Mouse (Mus musculus): ENCODE data around the gene Gm42791.

Gene Gm42791

DNA sequence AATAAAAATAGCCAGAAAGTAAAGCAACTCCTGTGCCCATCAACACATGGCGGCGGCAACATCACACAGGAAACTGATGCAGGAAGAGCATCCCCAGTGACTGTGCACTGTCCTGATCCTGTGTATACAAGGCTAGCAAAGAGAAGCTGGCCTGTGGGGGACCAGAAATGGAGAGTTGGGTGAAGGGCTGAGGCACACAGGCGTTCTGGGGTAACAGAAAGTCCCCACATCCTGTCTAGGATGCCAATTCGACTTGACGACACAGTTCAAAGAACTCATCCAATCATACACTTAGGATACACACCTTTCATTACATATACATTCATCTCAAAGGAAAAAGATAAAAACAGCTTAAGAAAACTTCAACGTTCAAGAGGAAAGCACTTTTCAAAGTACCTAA, 106.9 kb downstream of the Gm42791 start:
- DNase-seq (ENCODE audit: low read depth in 1 of 2, low spot score in 2 of 2) = no peak

DNA sequence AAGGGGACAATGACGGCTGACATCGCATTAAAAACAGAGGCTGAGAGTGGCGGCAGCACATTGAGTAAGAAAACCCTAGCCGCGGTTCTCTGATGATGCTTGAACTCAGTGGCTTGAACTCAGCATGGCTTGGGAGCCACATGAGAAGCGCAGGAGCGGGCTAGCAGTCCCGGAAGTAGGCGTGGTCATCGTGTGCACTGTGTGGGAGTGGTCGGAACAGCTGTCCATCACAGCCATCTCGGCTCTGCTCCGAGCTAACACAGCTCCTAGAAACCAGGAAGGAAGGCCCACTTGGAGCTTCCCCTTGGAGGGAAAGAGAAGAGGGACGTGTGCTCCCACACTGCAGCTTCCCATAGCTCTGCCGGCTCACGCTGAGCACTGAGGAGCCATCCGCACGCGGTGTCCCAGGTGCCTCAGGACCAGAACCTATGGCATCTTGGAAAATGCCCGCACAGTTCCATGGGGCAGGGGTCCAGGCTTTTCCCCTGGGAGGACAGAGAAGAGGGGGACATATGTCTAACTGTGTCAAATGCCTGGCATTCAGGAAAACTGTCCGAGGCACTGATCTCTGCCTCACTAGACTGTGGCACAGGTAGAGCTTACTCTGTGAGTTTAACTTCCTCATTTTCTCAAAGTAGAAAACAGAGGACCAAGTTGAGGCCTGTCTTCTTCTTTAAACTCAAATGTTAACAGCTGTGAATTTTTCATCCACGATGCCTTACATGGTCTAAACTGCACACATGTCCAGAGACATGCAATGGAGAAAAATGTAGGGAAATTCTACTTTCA, 108.9 kb downstream of the Gm42791 start:
- DNase-seq (ENCODE audit: low read depth in 1 of 2, low spot score in 2 of 2) = no peak

DNA sequence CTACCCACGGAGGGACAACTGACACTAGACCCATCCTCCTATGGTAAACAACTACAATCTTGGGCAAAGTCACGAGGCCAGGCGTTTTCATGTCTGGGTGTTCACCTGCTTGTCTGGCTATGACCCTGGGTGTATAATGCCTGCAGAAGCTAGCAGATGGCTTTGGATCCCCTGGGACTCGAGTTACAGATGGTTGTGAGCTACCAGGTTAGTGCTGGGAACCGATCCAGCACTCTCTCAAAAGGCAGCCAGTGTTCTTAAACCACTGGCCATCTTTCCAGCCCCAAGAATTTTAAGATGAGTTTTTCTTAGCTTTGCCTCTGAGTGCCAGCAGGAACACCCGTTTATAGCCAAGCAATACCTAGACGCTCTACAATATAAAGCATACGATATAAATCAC, 111.3 kb downstream of the Gm42791 start:
- no peak for DNase-seq (ENCODE audit: low read depth in 1 of 2, low spot score in 2 of 2)

DNA sequence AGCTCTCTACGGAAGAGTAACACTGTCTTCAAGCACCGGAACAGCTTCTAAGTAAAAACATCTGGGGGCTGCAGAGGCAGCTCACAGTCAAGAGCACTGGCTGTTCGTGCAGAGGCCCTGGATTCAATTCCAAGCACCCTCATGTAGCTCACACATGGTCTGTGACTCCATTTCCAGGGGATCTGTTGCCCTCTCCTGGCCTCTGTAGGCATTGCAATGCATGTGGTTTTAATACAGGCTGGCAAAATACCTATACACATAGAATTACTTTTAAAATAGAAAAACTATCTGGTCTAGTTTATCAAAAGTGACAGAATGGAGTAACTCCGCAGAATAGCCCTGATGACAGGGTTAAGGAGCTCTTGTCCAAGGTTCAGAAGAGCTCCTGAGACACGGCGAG, 115.7 kb downstream of the Gm42791 start:
- no peak for DNase-seq (ENCODE audit: low read depth in 1 of 2, low spot score in 2 of 2)

DNA sequence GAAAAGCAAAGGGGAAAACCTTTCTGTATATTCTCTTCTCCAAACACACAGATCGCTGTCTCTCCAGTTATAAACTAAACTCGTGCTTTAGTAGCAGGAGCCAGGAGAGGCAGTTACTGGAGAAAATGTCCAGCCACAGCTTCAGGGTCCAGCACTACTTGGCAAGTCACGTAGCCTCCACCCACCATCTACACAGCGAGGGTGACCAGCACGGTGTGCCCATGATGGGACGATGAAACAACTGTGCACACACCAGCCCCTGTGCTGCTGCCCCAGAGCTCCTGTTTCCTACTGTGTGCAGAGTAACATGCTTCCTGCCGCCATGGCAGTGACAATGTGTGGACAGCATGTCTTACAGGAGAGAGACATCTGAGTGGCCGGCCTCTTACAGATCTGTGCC, 121.8 kb downstream of the Gm42791 start:
- DNase-seq (ENCODE audit: low read depth in 1 of 2, low spot score in 2 of 2) = no peak

DNA sequence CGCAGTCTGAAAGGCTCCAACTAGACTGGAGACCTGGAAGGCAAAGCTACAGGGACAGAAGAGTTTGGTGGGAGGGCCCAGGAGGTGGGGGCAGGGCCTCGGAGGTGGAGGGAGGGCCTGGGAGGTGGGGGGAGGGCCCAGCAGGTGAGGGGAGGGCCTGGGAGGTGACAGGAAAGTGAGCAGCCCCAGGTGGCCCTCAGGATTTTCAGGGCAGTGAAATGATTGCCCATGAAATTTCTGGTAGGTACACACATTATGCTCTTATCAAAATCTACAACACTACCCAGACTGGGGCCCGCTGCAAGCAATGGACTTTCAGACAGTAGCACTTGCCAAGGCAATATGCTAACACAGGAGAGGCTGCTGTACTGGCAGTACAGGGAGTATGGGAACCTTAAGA, 125.4 kb downstream of the Gm42791 start:
- DNase-seq (ENCODE audit: low read depth in 1 of 2, low spot score in 2 of 2) = no peak

DNA sequence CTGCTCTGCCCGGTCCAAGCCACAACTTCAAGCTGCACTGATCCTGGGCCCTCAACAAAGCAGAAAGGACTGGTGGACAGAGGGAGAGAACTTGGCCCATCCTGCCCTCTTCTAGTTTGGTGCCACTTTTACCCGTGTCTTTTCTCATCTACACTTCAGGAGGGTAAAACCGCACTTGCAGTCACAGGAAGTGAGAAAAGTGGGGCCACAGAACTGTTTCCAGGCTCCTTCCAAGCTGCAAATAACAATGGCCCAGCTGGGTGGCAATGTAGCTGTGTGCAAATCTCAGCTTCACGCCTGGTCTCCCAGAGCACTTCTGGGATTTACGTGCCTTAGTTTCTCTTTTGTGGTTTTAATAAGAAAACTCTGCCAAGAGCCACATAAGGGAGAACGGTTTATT, 127.2 kb downstream of the Gm42791 start:
- no peak for DNase-seq (ENCODE audit: low read depth in 1 of 2, low spot score in 2 of 2)

DNA sequence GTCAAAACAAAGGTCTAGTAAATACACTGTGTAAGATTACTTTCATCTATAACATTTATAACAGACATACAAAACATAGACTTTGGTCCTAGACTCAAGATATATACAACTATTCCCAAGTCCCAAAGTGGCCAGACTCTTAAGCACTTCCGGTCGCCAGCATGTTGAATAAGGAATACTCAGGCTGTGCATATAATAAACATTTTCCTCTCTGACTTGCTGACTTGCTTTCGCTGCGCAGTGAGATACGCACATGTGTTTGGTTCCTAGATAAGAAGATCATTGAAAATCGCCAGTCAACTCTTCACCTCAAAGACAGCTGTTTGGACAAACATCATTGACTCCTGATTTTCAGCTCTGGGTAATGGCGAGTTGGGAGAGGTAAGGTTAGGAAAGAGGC, 127.8 kb downstream of the Gm42791 start:
- DNase-seq (ENCODE audit: low read depth in 1 of 2, low spot score in 2 of 2) = no peak

DNA sequence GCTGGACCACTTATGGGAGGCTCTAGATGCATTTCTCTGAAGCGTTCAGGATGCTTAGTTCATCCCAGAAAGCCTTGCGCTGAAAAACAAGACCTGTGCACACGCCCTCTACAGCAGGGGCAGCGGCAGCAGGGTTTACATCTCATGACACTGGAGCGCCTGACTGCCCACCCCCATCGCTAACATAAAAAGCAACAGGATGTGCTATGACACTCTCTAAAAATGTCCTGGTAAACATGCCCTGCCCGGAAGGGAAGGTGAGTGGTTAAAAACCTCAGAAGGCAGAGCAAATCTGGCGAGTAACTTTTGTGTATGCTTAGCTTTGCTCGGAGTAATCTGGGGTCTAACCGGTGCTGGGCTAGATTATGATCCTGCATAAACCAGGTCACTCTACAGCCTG, 128.4 kb downstream of the Gm42791 start:
- DNase-seq (ENCODE audit: low read depth in 1 of 2, low spot score in 2 of 2) = no peak

DNA sequence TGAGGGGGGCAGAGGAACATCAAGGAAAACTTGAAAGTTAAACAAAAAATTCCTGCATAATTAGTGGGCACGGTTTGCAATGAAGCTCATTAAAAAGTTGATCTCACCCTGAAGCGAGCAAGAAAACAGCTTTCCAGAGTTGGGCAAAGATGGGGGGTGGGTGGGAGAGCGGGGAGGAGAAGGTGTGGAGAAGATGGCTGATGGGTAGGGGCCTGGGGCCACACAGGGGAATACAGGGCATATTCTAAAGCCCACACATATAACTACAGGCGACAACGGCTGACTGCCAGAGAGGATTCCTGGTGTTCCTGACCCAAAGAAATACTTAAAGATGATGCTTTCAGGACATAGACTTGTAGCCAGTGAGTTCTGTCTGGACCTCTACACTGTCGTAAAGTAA, 131.5 kb downstream of the Gm42791 start:
- no peak for DNase-seq (ENCODE audit: low read depth in 1 of 2, low spot score in 2 of 2)

DNA sequence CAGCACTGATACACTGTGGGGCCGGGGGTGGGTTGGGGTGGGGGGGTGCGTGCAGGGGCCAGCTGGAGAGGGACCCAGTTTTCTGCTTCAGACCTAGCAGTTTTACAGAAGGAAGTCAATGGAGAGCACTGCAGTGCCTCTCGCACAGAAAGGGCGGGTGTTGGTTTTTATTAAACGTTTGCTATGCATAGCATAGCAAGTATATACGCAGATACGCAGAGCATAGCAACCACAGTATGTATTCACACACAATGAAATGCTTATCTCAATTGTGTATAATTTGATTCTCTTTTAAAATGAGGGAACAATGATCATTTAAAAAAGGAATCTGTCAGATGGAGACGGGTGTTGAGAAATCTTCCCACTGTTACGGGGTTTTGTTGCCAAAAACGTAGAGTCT, 132.1 kb downstream of the Gm42791 start:
- DNase-seq (ENCODE audit: low read depth in 1 of 2, low spot score in 2 of 2) = no peak

DNA sequence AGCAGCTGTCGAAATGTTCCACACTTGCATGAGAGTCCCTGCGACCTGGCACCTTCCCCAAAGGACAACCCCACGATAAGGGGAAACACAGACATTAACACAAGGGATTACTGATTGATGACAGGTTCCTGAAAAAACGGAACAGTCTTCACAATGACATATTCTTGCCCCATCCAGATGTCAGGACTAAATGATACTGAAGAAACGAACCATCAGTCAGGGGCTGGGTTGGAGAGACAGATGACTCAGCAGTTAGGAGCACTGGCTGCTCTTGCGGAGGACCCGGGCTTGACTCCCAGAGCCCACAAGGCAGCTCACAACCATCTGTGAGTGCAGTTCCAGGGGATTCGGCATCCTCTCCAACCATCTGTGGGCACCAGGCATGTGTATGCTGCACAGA, 132.8 kb downstream of the Gm42791 start:
- DNase-seq (ENCODE audit: low read depth in 1 of 2, low spot score in 2 of 2) = no peak

DNA sequence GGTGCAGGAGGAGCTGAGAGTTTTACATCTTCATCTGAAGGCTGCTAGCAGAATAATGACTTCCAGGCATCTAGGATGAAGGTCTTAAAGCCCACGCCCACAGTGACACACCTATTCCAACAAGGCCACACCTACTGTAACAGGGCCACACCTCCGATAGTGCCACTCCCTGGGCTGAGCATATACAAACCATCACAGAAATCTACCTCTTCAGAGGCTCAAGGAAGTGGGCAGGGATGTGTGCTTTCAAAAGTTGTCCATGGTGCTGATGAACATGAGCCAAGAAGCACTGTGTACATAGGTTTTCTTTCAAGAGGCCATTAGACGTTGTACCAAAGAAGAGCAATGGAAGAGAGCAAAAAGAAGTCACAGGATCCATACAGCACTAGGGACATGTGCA, 137.4 kb downstream of the Gm42791 start:
- DNase-seq (ENCODE audit: low read depth in 1 of 2, low spot score in 2 of 2) = no peak

DNA sequence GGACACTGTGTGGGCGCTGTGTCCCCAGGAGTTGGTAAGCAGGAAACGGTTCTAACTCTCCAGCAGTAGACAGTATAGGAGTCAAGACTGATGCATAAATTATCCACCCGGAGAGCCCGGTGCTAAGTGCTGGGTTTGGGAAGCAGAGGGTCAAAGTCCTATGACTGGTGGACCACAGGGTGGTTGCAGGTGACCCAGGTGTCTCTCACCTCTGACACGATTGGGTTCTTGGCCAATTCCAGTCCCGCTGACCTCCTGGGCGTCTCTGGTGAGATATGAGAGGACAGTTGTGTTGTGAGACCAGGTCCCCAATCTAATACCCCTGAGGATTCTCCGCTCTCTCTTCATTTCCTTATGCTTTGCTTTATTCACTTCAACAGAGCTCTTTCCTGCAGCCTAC, 139.9 kb downstream of the Gm42791 start:
- DNase-seq (ENCODE audit: low read depth in 1 of 2, low spot score in 2 of 2) = no peak

DNA sequence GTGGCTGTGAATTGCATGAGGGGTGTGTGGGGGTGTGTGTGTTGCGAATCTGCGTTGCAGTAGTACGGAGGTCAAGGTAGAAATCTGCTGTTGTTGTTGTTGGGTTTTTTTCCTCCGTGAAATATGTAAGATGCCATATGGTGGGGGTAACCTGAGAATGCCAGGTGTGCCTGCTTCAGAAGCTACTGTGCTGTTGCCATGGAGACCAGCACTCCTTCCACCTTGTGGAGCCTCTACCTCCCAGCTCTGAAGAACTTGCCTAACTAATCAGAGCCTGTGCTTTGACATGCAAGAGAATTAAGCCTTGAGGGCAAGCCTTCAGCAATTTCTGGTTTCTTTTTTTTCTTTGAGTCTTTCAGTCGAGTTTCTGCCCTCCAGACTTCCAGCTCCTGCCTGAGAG, 140.8 kb downstream of the Gm42791 start:
- DNase-seq (ENCODE audit: low read depth in 1 of 2, low spot score in 2 of 2) = no peak

DNA sequence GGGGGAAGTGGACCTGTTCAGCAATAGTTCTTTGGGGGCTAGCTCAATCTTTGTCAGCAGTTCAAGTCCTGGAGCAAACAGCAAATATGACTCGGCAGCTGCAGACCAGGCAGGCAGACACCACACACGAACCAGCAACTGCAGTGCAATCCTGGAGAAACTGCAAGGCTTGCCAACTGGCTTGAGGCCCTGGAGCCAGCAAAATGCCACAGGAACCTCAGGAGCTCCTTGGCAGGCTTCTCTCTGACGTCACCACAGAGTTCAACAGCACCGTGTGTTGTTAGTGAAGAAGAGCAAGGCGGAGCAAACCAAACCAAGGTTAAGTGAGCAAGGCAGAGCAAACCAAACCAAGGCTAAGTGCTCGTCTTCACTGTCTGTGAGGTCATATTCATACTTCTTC, 145.4 kb downstream of the Gm42791 start:
- no peak for DNase-seq (ENCODE audit: low read depth in 1 of 2, low spot score in 2 of 2)

DNA sequence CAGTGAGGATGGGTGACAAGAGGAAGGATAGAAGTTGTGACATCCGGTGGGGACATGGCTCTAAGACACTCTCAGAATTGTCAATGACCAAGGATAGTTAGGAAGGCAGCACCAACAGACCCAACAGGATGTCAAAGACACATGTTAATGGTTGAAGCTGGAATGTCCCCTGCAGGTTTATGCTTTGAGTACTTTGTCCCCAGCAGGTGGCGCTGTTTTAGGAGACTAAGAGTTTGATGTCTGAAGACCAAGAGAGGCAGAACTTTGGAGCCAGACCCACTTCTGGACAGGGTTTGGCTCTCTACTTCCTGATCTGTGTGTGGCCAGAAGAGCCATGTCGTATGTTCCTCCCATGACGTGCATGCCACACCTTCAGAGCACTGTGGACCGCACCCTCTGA, 147.9 kb downstream of the Gm42791 start:
- no peak for DNase-seq (ENCODE audit: low read depth in 1 of 2, low spot score in 2 of 2)
